Mouse (Mus musculus): ENCODE results near the gene Arntl2.

GRCm38 (mm10) chr6:146760022-146760421 is 35.8 kb upstream of the Arntl2 start:
- no peak for TF ChIP-seq CTCF (IDR thresholded peaks at IDR 0.05; ENCODE audit: low read depth)
- TF ChIP-seq EP300 (IDR thresholded peaks at IDR 0.05; ENCODE audit: low read depth) = no peak
